Mouse (Mus musculus): ENCODE data around the gene Paqr8. TPM values are rescaled to one million over a fixed set of nuclear protein-coding genes. Genes with fewer than 3 reads are reported as not detected.

Gene Paqr8
- 5.7 and 6.6 TPM in 2 replicates for polyA plus RNA-seq (2014; fragmentation: Nextera tagmentation; extraction: Ambion mirVana)

DNA sequence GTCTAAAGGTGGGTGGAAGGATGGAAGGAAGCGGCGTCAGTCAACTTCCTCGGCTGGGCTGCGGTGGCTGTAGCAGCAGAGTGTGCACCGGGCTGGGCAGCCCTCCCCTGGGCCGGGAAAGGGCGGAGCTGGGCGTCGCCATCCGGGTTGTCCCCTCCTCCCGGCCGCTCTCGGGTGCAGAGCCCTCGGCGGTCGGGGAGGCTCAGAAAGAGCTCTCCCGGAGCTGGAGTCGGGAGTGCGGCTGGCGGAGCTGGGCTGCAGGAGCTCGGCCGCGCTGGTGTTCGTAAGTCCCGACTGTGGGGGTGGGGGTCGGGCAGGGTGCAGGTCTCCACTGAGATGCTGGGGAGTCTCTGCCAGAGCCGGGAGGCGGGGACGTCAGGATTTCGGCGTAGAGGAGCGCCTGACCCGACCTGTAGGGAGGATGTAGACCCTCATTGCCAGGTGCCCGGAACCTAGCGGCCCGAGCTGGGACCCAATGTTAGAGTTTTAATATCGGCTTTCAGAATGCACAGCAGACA, at the start of gene Paqr8:
Gene Paqr8, plus strand, starts transcription at position 203 of the 518 bp plus-strand sequence.
- peak within 1 kb of the TSS; percentile 69 for H3K9ac ChIP-seq (replicated peaks; ENCODE audit: low read length)
- peak; percentile 97 for ATAC-seq (replicated peaks; ENCODE audit: insufficient number of reproducible peaks, low FRiP score, low TSS enrichment, low read depth)
- no peaks in the 10 kb centered on the region for H3K4me1 ChIP-seq (ENCODE audit: control insufficient read depth, insufficient read depth, low read length)
- H3K36me3 ChIP-seq (replicated peaks; ENCODE audit: control insufficient read depth, insufficient read depth, low read depth, low read length), result no peaks in the 10 kb centered on the region
- H3K27ac ChIP-seq (replicated peaks; ENCODE audit: low read depth, low read length), result peak within 1 kb of the TSS; percentile 59
- DNase-seq (ENCODE audit: low spot score), result peak; percentile 91
- peak within 1 kb of the TSS; percentile 67 for H3K4me3 ChIP-seq (ENCODE audit: low read depth, low read length)
- no peaks in the 10 kb centered on the region for H3K9me3 ChIP-seq (replicated peaks; ENCODE audit: control insufficient read depth, low read length)
- H3K4me2 ChIP-seq (ENCODE audit: low read depth, low read length), result peak within 1 kb of the TSS; percentile 84
- no peaks in the 10 kb centered on the region for H3K27me3 ChIP-seq (ENCODE audit: control insufficient read depth, insufficient read depth, low read length)
- WGBS, result 1% methylated on average over 30 of the region's 37 CpGs

DNA sequence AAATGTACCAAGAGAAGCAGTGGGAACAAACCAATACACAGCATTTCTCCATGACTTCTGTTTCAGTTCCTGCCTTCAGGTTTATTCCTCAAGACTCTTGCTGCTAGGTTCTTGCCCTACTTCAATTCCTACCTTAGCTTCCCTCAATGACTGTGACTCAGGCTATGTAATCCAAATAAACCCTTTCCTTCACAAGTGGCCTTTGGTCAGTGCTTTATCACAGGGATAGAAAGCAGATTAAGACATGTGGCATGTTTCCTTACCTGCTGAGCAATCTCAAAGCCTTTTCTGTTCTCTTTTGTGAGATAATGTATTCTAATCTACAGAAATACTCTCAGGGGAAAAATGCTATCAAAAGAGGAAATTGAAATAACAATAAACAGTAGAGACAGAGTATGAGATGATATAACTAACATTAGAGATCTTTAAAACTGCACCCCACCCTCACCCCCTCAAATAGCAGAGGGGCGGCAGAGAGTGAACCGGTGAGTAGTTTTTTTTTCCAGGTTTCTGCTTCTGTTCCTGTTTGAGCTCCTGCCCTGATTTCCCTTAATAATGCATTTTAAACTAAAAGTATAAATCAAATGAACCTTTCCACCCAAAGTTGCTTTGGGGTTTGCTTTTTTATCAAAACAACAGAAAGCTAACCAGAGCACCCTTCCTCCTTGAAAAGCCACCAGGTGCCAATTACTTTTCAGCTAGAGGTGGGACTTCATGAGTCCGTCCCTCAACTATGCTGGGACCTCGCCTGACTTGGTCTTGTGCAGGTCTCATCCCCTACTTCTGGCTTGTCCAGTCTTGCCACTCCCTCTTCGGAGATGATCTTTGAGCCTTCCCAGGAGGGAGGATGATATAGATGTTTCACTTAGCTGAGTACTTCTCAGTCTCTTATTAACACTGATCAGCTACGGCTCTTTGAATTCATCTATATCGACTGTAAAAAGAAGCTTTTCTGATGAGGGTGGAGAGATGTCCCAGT, 33.2 kb upstream of the Paqr8 start:
- Histone ChIP-seq H3K9ac (replicated peaks; ENCODE audit: low read length) (no peak overlapping the region), H3K27me3 (ENCODE audit: control insufficient read depth, insufficient read depth, low read length) (no peaks in the 10 kb centered on the region), H3K4me1 (ENCODE audit: control insufficient read depth, insufficient read depth, low read length) (no peaks in the 10 kb centered on the region), H3K27ac (replicated peaks; ENCODE audit: low read depth, low read length) (no peak overlapping the region), H3K4me3 (ENCODE audit: low read depth, low read length) (no peak overlapping the region), H3K4me2 (ENCODE audit: low read depth, low read length) (no peak overlapping the region), H3K36me3 (replicated peaks; ENCODE audit: control insufficient read depth, insufficient read depth, low read depth, low read length) (no peaks in the 10 kb centered on the region), H3K9me3 (replicated peaks; ENCODE audit: control insufficient read depth, low read length) (no peaks in the 10 kb centered on the region)
- ATAC-seq (replicated peaks; ENCODE audit: insufficient number of reproducible peaks, low FRiP score, low TSS enrichment, low read depth) (no peak), DNase-seq (ENCODE audit: low spot score) (no peak)
- WGBS, result 85% methylated on average over 7 of the region's 7 CpGs

DNA sequence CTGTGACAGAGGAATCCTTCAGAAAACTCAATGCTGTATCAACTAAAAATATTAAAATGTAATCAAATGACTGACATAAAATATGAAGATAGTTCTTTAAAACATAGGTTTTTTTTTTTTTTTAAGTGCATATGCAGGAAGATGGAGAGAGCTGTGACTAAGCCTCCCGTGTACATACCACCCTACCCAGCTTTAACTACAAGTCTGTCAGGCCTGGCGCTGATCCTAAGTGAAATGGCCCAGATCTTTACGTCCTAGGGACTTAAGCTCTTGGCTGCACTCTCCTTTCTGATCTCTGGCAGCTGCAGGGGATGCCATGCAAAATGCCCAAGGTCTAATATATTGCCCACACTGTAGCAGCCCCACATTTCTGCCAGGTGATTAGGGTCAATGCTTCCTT, 29.6 kb upstream of the Paqr8 start:
- no peak overlapping the region for H3K4me2 ChIP-seq (ENCODE audit: low read depth, low read length)
- no peak overlapping the region for H3K4me3 ChIP-seq (ENCODE audit: low read depth, low read length)
- H3K36me3 ChIP-seq (replicated peaks; ENCODE audit: control insufficient read depth, insufficient read depth, low read depth, low read length), result no peaks in the 10 kb centered on the region
- H3K27me3 ChIP-seq (ENCODE audit: control insufficient read depth, insufficient read depth, low read length), result no peaks in the 10 kb centered on the region
- H3K4me1 ChIP-seq (ENCODE audit: control insufficient read depth, insufficient read depth, low read length), result no peaks in the 10 kb centered on the region
- H3K9ac ChIP-seq (replicated peaks; ENCODE audit: low read length), result no peak overlapping the region
- no peak overlapping the region for H3K27ac ChIP-seq (replicated peaks; ENCODE audit: low read depth, low read length)
- 82% methylated on average over 3 of the region's 3 CpGs for WGBS
- H3K9me3 ChIP-seq (replicated peaks; ENCODE audit: control insufficient read depth, low read length), result no peaks in the 10 kb centered on the region
- ATAC-seq (replicated peaks; ENCODE audit: insufficient number of reproducible peaks, low FRiP score, low TSS enrichment, low read depth) (no peak), DNase-seq (ENCODE audit: low spot score) (no peak)

DNA sequence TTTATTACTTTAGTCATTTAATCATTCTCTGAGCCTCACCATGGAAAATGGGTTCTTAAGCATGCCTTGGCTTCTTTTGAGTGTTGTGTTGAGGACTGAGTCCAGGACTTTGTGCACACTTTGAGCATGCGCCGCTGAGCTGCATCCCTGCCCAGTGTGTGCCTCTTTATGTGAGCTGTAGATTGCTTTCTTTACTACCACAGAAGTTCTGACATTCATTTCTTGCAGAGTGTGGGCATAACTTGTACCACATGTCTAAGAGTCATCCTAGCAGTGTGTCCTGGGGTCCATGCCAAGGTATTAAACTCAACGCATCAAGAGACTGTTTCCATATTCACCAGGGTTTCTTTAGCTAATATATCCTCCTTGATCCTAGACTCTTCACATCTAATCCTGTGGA, 28.5 kb upstream of the Paqr8 start:
- Histone ChIP-seq H3K27ac (replicated peaks; ENCODE audit: low read depth, low read length) (no peak overlapping the region), H3K36me3 (replicated peaks; ENCODE audit: control insufficient read depth, insufficient read depth, low read depth, low read length) (no peaks in the 10 kb centered on the region), H3K27me3 (ENCODE audit: control insufficient read depth, insufficient read depth, low read length) (no peaks in the 10 kb centered on the region), H3K9ac (replicated peaks; ENCODE audit: low read length) (no peak overlapping the region), H3K4me3 (ENCODE audit: low read depth, low read length) (no peak overlapping the region), H3K4me1 (ENCODE audit: control insufficient read depth, insufficient read depth, low read length) (no peaks in the 10 kb centered on the region), H3K9me3 (replicated peaks; ENCODE audit: control insufficient read depth, low read length) (no peaks in the 10 kb centered on the region), H3K4me2 (ENCODE audit: low read depth, low read length) (no peak overlapping the region)
- 87% methylated on average over 3 of the region's 3 CpGs for WGBS
- DNase-seq (ENCODE audit: low spot score) (no peak), ATAC-seq (replicated peaks; ENCODE audit: insufficient number of reproducible peaks, low FRiP score, low TSS enrichment, low read depth) (no peak)

DNA sequence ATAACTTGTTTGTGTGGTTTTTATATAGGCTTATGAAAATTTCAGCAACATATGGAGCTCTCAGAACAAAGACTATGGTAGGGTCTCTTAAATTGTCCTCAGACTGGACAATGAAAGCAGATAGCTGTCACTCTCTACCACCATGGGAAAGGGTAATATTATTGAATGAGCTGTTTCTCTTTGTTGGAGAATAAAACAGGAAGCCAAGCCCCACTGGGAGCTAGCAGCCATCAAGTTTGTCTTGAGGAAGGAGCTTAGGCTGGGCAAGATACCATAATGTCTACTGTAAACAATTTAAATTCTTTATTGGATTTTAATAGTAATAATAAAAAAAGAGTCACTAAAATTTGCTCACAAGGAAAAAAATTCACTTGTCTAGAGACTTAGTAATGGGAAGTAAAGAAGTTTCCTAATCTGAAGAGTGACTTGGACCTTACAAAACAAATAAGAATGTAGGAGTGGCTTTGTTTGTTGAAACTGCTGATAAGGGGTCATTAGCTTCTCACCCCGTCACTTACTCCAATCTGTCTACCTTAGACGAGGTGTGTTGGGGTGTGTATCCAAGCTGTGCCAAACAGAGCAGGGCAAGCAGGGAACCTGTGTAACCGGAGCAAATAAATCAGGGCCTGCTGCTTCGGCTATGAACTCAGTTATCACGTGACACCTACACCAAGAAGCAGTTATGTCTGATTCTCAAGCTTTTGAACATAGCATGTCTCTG, 26.8 kb upstream of the Paqr8 start:
- Histone ChIP-seq H3K9ac (replicated peaks; ENCODE audit: low read length) (no peak overlapping the region), H3K4me1 (ENCODE audit: control insufficient read depth, insufficient read depth, low read length) (no peaks in the 10 kb centered on the region), H3K9me3 (replicated peaks; ENCODE audit: control insufficient read depth, low read length) (no peaks in the 10 kb centered on the region), H3K4me3 (ENCODE audit: low read depth, low read length) (no peak overlapping the region), H3K27ac (replicated peaks; ENCODE audit: low read depth, low read length) (no peak overlapping the region), H3K27me3 (ENCODE audit: control insufficient read depth, insufficient read depth, low read length) (no peaks in the 10 kb centered on the region), H3K36me3 (replicated peaks; ENCODE audit: control insufficient read depth, insufficient read depth, low read depth, low read length) (no peaks in the 10 kb centered on the region), H3K4me2 (ENCODE audit: low read depth, low read length) (no peak overlapping the region)
- no peak for ATAC-seq (replicated peaks; ENCODE audit: insufficient number of reproducible peaks, low FRiP score, low TSS enrichment, low read depth)
- 59% methylated on average over 5 of the region's 5 CpGs for WGBS
- no peak for DNase-seq (ENCODE audit: low spot score)

DNA sequence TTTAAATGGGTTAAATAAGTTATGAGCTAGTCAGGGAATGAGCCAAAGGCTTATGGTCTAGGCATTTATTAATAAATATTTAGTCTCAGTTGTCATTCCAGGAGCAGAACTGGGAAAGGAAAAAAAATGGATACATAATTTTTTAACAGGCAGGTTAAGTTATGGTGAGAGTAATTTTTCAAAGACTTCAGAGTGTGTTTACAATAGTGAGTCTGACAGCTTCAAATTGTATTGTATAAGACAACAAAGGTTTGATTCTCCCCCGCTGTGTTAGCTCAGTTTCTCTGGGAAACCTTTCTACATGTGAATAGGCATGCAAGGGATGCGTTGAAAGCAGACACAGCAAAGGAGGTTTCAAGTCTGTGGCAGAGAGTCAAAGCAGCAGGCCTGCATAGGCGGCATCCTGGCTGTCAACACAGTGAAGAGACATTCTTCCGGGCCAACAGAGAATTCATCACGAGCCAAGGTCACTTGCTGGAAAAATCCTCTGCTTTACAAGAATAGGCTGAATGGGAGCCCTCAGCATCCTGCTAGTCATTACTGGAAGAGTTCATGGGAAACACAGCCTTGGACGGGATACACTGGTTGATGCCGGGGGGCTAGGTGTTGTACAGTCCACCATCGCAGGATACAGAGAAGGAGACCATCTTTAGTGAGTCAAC, 23.0 kb upstream of the Paqr8 start:
- DNase-seq (ENCODE audit: low spot score) (no peak), ATAC-seq (replicated peaks; ENCODE audit: insufficient number of reproducible peaks, low FRiP score, low TSS enrichment, low read depth) (peak; percentile 51; the same call in 1 of the 2 replicates)
- Histone ChIP-seq H3K9ac (replicated peaks; ENCODE audit: low read length) (no peak overlapping the region), H3K4me3 (ENCODE audit: low read depth, low read length) (no peak overlapping the region), H3K4me2 (ENCODE audit: low read depth, low read length) (no peak overlapping the region), H3K27me3 (ENCODE audit: control insufficient read depth, insufficient read depth, low read length) (no peaks in the 10 kb centered on the region), H3K4me1 (ENCODE audit: control insufficient read depth, insufficient read depth, low read length) (no peaks in the 10 kb centered on the region), H3K27ac (replicated peaks; ENCODE audit: low read depth, low read length) (no peak overlapping the region), H3K36me3 (replicated peaks; ENCODE audit: control insufficient read depth, insufficient read depth, low read depth, low read length) (no peaks in the 10 kb centered on the region), H3K9me3 (replicated peaks; ENCODE audit: control insufficient read depth, low read length) (no peaks in the 10 kb centered on the region)
- 49% methylated on average over 8 of the region's 8 CpGs for WGBS

DNA sequence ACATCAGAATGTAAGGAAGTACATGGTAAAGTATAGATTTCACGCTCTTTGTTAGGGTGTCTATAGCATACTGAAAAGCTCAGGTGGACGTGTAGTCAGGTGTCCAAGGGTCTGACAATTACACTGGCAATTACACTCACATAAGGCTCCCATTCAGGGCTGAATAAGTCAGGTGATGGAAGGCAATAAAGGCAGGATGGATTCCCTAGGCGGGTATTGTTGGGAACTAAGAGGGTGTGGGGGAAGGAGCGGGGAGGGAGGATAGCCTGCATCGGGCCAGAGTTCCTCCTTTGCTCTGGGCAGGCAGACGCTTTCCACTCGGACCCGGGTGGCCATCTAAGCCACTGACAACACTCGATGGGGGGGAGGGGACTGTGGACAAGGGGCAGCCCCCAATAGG, 22.4 kb upstream of the Paqr8 start:
- no peak overlapping the region for H3K27ac ChIP-seq (replicated peaks; ENCODE audit: low read depth, low read length)
- WGBS, result 48% methylated on average over 9 of the region's 9 CpGs
- H3K4me1 ChIP-seq (ENCODE audit: control insufficient read depth, insufficient read depth, low read length), result no peaks in the 10 kb centered on the region
- no peak overlapping the region for H3K9ac ChIP-seq (replicated peaks; ENCODE audit: low read length)
- DNase-seq (ENCODE audit: low spot score) (no peak), ATAC-seq (replicated peaks; ENCODE audit: insufficient number of reproducible peaks, low FRiP score, low TSS enrichment, low read depth) (peak; percentile 64; the same call in 1 of the 2 replicates)
- H3K9me3 ChIP-seq (replicated peaks; ENCODE audit: control insufficient read depth, low read length), result no peaks in the 10 kb centered on the region
- H3K4me3 ChIP-seq (ENCODE audit: low read depth, low read length), result no peak overlapping the region
- H3K36me3 ChIP-seq (replicated peaks; ENCODE audit: control insufficient read depth, insufficient read depth, low read depth, low read length), result no peaks in the 10 kb centered on the region
- H3K27me3 ChIP-seq (ENCODE audit: control insufficient read depth, insufficient read depth, low read length), result no peaks in the 10 kb centered on the region
- H3K4me2 ChIP-seq (ENCODE audit: low read depth, low read length), result no peak overlapping the region
